Mouse (Mus musculus): ENCODE results near the gene Hnrnpf. TPM values are rescaled to one million over a fixed set of nuclear protein-coding genes. Genes with fewer than 3 reads are reported as not detected.

Hnrnpf gene
- polyA plus RNA-seq, 1 experiment, result 112 TPM

GRCm38 (mm10) chr6:117874621-117875281 is 25.4 kb upstream of the Hnrnpf start:
- TF ChIP-seq GATA1 (IDR thresholded peaks at IDR 0.05; ENCODE audit: borderline replicate concordance, low read length) (no peak), FLI1 (IDR thresholded peaks at IDR 0.05; ENCODE audit: low read length) (no peak)

GRCm38 (mm10) chr6:117878700-117879407 is 21.3 kb upstream of the Hnrnpf start:
- peaks cover 2% of the 10 kb centered on the region for H3K36me3 ChIP-seq (replicated peaks; ENCODE audit: low read length)
- TF ChIP-seq GATA1 (IDR thresholded peaks at IDR 0.05; ENCODE audit: borderline replicate concordance, low read length) (0 out of 3 replicates have a peak, but pooled peaks have one; percentile 8), FLI1 (IDR thresholded peaks at IDR 0.05; ENCODE audit: low read length) (peak; percentile 91)
- H3K4me1 ChIP-seq, result peaks cover 61% of the 10 kb centered on the region
- H3K27me3 ChIP-seq (replicated peaks), result no peaks in the 10 kb centered on the region
- H3K9me3 ChIP-seq, result no peaks in the 10 kb centered on the region
- H3K4me3 ChIP-seq (replicated peaks), result peak overlapping the region; percentile 98

More at GRCm38 (mm10) chr6:117874621-117875281, 25.4 kb upstream of the Hnrnpf start:
- Histone ChIP-seq H3K36me3 (replicated peaks; ENCODE audit: low read length) (peaks cover 12% of the 10 kb centered on the region), H3K27me3 (replicated peaks) (no peaks in the 10 kb centered on the region), H3K4me1 (peaks cover 34% of the 10 kb centered on the region), H3K4me3 (replicated peaks) (no peak overlapping the region), H3K9me3 (no peaks in the 10 kb centered on the region)

DNA sequence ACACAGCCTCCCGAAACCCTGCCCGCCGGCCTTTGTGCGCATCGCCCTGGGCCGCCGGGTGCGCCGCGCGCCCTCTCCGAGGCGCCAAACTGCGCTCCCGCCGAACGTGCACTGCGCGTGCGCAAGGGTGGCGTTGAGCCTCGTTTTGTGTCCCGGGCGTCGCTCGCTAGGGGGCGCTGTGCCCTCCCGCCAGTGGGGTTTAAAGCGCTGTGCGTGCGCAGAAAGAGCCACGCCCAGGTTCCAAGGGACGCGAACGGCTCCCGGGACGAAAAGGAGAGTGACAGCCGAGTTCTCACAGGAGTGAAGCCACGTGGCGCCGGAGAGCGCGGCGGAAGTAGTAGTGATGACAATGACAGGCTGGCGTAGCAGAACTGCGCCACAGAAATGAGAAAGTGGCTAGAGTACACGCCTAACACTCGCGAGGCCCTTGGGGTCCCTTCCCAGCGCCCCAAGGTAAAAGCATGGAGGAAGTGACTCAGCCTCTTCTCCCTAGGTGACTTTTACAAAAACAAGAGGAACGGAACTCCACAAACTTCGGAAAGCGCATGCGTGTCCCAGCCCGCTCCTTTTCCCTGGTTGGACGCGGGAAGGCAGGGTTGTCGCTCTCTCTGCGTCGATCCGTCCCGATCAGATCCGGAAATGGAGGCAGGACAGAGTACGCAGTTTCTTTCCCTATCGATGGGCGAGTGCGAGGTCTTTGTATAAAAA is 20.6 kb upstream of the Hnrnpf start:
- no peaks in the 10 kb centered on the region for H3K27me3 ChIP-seq (replicated peaks)
- TF ChIP-seq FLI1 (IDR thresholded peaks at IDR 0.05; ENCODE audit: low read length) (no peak), GATA1 (IDR thresholded peaks at IDR 0.05; ENCODE audit: borderline replicate concordance, low read length) (no peak)
- H3K9me3 ChIP-seq, result no peaks in the 10 kb centered on the region
- peaks cover 6% of the 10 kb centered on the region for H3K36me3 ChIP-seq (replicated peaks; ENCODE audit: low read length)
- peaks cover 60% of the 10 kb centered on the region for H3K4me1 ChIP-seq
- H3K4me3 ChIP-seq (replicated peaks), result peak overlapping the region; percentile 98

GRCm38 (mm10) chr6:117880394-117880838 is 19.7 kb upstream of the Hnrnpf start:
- Histone ChIP-seq H3K4me1 (peaks cover 56% of the 10 kb centered on the region), H3K36me3 (replicated peaks; ENCODE audit: low read length) (peaks cover 6% of the 10 kb centered on the region), H3K9me3 (no peaks in the 10 kb centered on the region), H3K27me3 (replicated peaks) (no peaks in the 10 kb centered on the region), H3K4me3 (replicated peaks) (peak overlapping the region; percentile 98)
- TF ChIP-seq FLI1 (IDR thresholded peaks at IDR 0.05; ENCODE audit: low read length) (no peak), GATA1 (IDR thresholded peaks at IDR 0.05; ENCODE audit: borderline replicate concordance, low read length) (no peak)

DNA sequence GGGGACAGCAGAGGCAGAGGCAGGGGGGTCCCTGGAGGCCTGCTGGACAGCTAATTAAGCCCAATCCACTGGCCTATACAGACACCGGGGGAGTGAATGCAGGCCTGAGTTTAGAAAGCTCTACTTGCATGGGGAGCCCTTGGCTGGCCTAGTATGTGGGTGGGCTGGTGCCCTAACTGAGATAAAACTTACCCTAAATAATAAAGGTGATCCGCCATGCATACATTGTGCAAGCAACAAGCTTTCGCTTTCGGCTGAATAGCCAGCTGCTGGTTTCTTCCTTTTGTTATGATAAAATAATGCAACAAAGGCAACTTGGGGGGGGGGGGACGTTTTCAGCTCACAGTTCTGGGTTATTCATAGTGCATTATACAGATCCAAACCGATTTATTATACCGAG is 18.9 kb upstream of the Hnrnpf start:
- peaks cover 57% of the 10 kb centered on the region for H3K4me1 ChIP-seq
- peak overlapping the region; percentile 59 for H3K4me3 ChIP-seq (replicated peaks)
- no peak for TF ChIP-seq FLI1 (IDR thresholded peaks at IDR 0.05; ENCODE audit: low read length)
- no peak for TF ChIP-seq GATA1 (IDR thresholded peaks at IDR 0.05; ENCODE audit: borderline replicate concordance, low read length)
- no peaks in the 10 kb centered on the region for H3K9me3 ChIP-seq
- peaks cover 6% of the 10 kb centered on the region for H3K36me3 ChIP-seq (replicated peaks; ENCODE audit: low read length)
- H3K27me3 ChIP-seq (replicated peaks), result no peaks in the 10 kb centered on the region

DNA sequence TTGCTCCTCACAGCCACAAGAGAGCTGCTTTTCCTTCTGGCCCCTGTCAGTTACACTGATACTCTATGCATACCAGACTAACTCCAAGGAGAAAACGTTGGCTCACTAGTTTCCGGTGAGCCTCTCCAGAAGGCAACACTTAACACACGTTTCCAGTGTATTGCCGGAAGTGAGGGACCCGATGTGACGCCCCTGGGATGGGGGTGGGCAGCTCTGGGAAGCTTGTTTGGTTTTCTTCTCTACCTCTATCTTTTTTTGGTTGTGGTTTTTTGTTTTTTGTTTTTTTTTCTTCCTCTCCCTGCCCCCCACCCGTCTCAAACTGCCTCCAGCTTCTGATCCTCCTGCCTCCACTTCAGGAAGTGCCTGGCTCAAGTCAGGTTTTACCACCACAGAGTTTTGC is 18.1 kb upstream of the Hnrnpf start:
- Histone ChIP-seq H3K4me3 (replicated peaks) (peak overlapping the region; percentile 35), H3K4me1 (peaks cover 65% of the 10 kb centered on the region), H3K27me3 (replicated peaks) (no peaks in the 10 kb centered on the region), H3K9me3 (no peaks in the 10 kb centered on the region), H3K36me3 (replicated peaks; ENCODE audit: low read length) (peaks cover 6% of the 10 kb centered on the region)
- no peak for TF ChIP-seq FLI1 (IDR thresholded peaks at IDR 0.05; ENCODE audit: low read length)
- TF ChIP-seq GATA1 (IDR thresholded peaks at IDR 0.05; ENCODE audit: borderline replicate concordance, low read length), result no peak

DNA sequence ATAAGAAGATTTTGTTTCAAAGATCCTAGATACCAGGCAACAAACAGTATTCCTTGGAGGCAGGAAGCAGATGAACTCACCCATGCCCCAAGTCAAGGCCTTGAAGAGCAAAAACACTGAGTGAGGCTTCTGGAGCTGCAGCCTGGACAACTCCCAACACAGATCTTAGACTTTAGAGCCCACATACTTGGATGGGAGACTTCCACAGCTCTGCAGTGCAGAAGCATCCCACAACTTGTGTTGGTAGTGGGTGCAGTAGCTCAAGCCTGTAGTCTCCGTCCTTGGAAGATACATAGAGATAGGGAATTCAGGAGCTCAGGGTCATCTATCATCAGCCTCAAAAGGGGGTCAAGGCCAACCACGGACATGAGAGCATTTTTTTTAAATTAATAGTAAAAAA is 14.2 kb upstream of the Hnrnpf start:
- Histone ChIP-seq H3K4me1 (peaks cover 93% of the 10 kb centered on the region), H3K27me3 (replicated peaks) (no peaks in the 10 kb centered on the region), H3K4me3 (replicated peaks) (no peak overlapping the region), H3K9me3 (no peaks in the 10 kb centered on the region), H3K36me3 (replicated peaks; ENCODE audit: low read length) (peaks cover 6% of the 10 kb centered on the region)
- no peak for TF ChIP-seq GATA1 (IDR thresholded peaks at IDR 0.05; ENCODE audit: borderline replicate concordance, low read length)
- no peak for TF ChIP-seq FLI1 (IDR thresholded peaks at IDR 0.05; ENCODE audit: low read length)

DNA sequence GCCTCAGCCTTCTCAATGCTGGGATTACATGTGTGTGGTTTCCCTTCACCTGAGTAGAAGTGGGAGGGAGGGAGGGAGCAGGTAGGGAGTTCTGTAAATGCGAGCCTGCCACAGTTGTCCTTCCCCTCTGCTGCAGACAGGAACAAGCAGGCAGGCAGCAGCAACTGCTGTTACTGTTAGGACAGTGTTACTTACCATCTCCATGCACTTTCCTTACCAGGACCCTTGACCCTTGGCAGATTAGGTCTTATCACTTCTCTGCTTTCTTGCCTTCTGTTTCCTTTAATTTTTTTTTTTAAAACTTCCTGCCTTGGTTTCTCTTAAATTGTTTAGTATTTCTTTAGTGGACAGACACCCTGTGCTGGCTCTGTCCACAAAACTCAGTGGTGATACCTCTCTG is 12.1 kb upstream of the Hnrnpf start:
- Histone ChIP-seq H3K4me3 (replicated peaks) (peak overlapping the region; percentile 86), H3K9me3 (no peaks in the 10 kb centered on the region), H3K27me3 (replicated peaks) (no peaks in the 10 kb centered on the region), H3K4me1 (peaks cover 85% of the 10 kb centered on the region), H3K36me3 (replicated peaks; ENCODE audit: low read length) (peaks cover 6% of the 10 kb centered on the region)
- TF ChIP-seq FLI1 (IDR thresholded peaks at IDR 0.05; ENCODE audit: low read length), result no peak
- no peak for TF ChIP-seq GATA1 (IDR thresholded peaks at IDR 0.05; ENCODE audit: borderline replicate concordance, low read length)

GRCm38 (mm10) chr6:117888642-117889096 is 11.5 kb upstream of the Hnrnpf start:
- Histone ChIP-seq H3K36me3 (replicated peaks; ENCODE audit: low read length) (peaks cover 5% of the 10 kb centered on the region), H3K27me3 (replicated peaks) (no peaks in the 10 kb centered on the region), H3K4me1 (peaks cover 79% of the 10 kb centered on the region), H3K4me3 (replicated peaks) (peak overlapping the region; percentile 85), H3K9me3 (no peaks in the 10 kb centered on the region)
- TF ChIP-seq GATA1 (IDR thresholded peaks at IDR 0.05; ENCODE audit: borderline replicate concordance, low read length), result no peak
- TF ChIP-seq FLI1 (IDR thresholded peaks at IDR 0.05; ENCODE audit: low read length), result no peak
